Mouse (Mus musculus): ENCODE measurements around the gene Nradd. TPM values are rescaled to one million over a fixed set of nuclear protein-coding genes. Genes with fewer than 3 reads are reported as not detected.

Gene Nradd
- total and polyA plus RNA-seq, 3 experiments = 0.58 to 1.1 TPM; not detected in 1

GRCm38 (mm10) chr9:110653655-110654461, 29.6 kb upstream of the Nradd start, which contains the start of gene Nbeal2:
Nbeal2 (minus strand) TSS chr9:110654161.
- no peaks in the 10 kb centered on the region for H3K27me3 ChIP-seq (ENCODE audit: control insufficient read depth in 1 of 2, insufficient read depth in 2 of 2, low read length in 2 of 2)
- peaks cover 2 to 26% of the 10 kb centered on the region in 2 experiments for H3K4me1 ChIP-seq (ENCODE audit: control insufficient read depth in 1 of 2, insufficient read depth in 2 of 2, low read length in 2 of 2)
- H3K27ac ChIP-seq (ENCODE audit: control insufficient read depth, low read depth, low read length) = peak within 1 kb of the TSS; percentile 26
- no peaks in the 10 kb centered on the region for H3K9me3 ChIP-seq (replicated peaks; ENCODE audit: insufficient read depth, low read length)
- peak within 1 kb of the TSS; percentile 80 for H3K9ac ChIP-seq (ENCODE audit: control insufficient read depth, low read depth, low read length, poor library complexity, severe bottlenecking)
- H3K36me3 ChIP-seq (ENCODE audit: control insufficient read depth in 1 of 2, insufficient read depth in 2 of 2, low read length in 2 of 2) = peaks cover 0 to 3% of the 10 kb centered on the region in 2 experiments; a peak in 2 of 4 replicates
- H3K79me2 ChIP-seq (ENCODE audit: control insufficient read depth, insufficient read depth, low read length, poor library complexity) = peaks cover 13% of the 10 kb centered on the region
- TF ChIP-seq MEF2A (IDR thresholded peaks at IDR 0.05; ENCODE audit: extremely low read depth, insufficient replicate concordance, low read depth, low read length, poor library complexity, severe bottlenecking) = no peak
- TF ChIP-seq MAFK (IDR thresholded peaks at IDR 0.05; ENCODE audit: borderline replicate concordance, low read depth, low read length) = no peak
- TF ChIP-seq TBP (IDR thresholded peaks at IDR 0.05; ENCODE audit: low read depth, low read length) = 0 out of 2 replicates have a peak, but pooled peaks have one; percentile 26
- no peak for TF ChIP-seq POLR2AphosphoS5 (IDR thresholded peaks at IDR 0.05; ENCODE audit: borderline replicate concordance, low read depth, low read length)
- no peak; a peak in 1 of 6 replicates for TF ChIP-seq CTCF (IDR thresholded peaks at IDR 0.05 in 2 of 3, conservative IDR thresholded peaks at IDR 0.05 in 1 of 3; ENCODE audit: control insufficient read depth in 1 of 3, insufficient read depth in 1 of 3, low read depth in 2 of 3, low read length in 3 of 3, poor library complexity in 1 of 3, severe bottlenecking in 1 of 3)
- no peak for TF ChIP-seq GATA1 (IDR thresholded peaks at IDR 0.05; ENCODE audit: low read depth, low read length)
- peak; percentile 5; the same call in 1 of the 2 replicates for TF ChIP-seq TCF12 (IDR thresholded peaks at IDR 0.05; ENCODE audit: low read depth, low read length)
- TF ChIP-seq MAX (IDR thresholded peaks at IDR 0.05; ENCODE audit: low read length) = no peak
- TF ChIP-seq KAT2A (conservative IDR thresholded peaks at IDR 0.05; ENCODE audit: low read depth, low read length) = no peak
- peak; percentile 64 for TF ChIP-seq HCFC1 (IDR thresholded peaks at IDR 0.05; ENCODE audit: low read depth, low read length)
- peak; percentile 56 to 67; a peak in 3 of 4 replicates for TF ChIP-seq POLR2A (IDR thresholded peaks at IDR 0.05; ENCODE audit: control insufficient read depth in 1 of 2, insufficient read depth in 1 of 2, low read depth in 1 of 2, low read length in 2 of 2, poor library complexity in 1 of 2)
- 0 out of 2 replicates have a peak, but pooled peaks have one; percentile 17 for TF ChIP-seq ELF1 (IDR thresholded peaks at IDR 0.05; ENCODE audit: low read depth, low read length)
- TF ChIP-seq ZMIZ1 (IDR thresholded peaks at IDR 0.05; ENCODE audit: low read depth, low read length) = 0 out of 2 replicates have a peak, but pooled peaks have one; percentile 64
- TF ChIP-seq TAL1 (IDR thresholded peaks at IDR 0.05; ENCODE audit: low read length) = no peak
- no peak for TF ChIP-seq POLR2AphosphoS2 (IDR thresholded peaks at IDR 0.05; ENCODE audit: low read length)
- TF ChIP-seq MXI1 (IDR thresholded peaks at IDR 0.05; ENCODE audit: low read depth, low read length) = peak; percentile 87
- TF ChIP-seq SIN3A (IDR thresholded peaks at IDR 0.05; ENCODE audit: low read length) = peak; percentile 63
- TF ChIP-seq SMC3 (IDR thresholded peaks at IDR 0.05; ENCODE audit: low read depth, low read length) = 0 out of 2 replicates have a peak, but pooled peaks have one; percentile 0
- TF ChIP-seq RAD21 (IDR thresholded peaks at IDR 0.05; ENCODE audit: low read depth, low read length) = no peak
- 0 out of 2 replicates have a peak, but pooled peaks have one; percentile 12 for TF ChIP-seq MYC (IDR thresholded peaks at IDR 0.05; ENCODE audit: low read depth, low read length)
- peak; percentile 49; the same call in 1 of the 2 replicates for TF ChIP-seq MAZ (IDR thresholded peaks at IDR 0.05; ENCODE audit: low read depth, low read length)
- peak; percentile 66 for TF ChIP-seq NELFE (IDR thresholded peaks at IDR 0.05; ENCODE audit: low read depth, low read length)
- peak; percentile 36; the same call in 1 of the 2 replicates for TF ChIP-seq NRF1 (IDR thresholded peaks at IDR 0.05; ENCODE audit: insufficient read depth, low read depth, low read length, poor library complexity, severe bottlenecking)
- peak; percentile 61; the same call in 1 of the 2 replicates for TF ChIP-seq ZKSCAN1 (IDR thresholded peaks at IDR 0.05; ENCODE audit: low read depth, low read length)
- peak within 1 kb of the TSS; percentile 69 to 83 for H3K4me3 ChIP-seq (ENCODE audit: control insufficient read depth in 1 of 2, insufficient read depth in 1 of 2, low read depth in 2 of 2, low read length in 2 of 2)
- DNase-seq (ENCODE audit: low read depth, low spot score) = peak; percentile 96
